Mouse (Mus musculus): Measurements from ENCODE around the gene Ptprm. TPM values are rescaled to one million over a fixed set of nuclear protein-coding genes. Genes with fewer than 3 reads are reported as not detected.

Ptprm gene
- polyA plus RNA-seq, 1 experiment from 2014 or later, result 1.4 TPM

DNA sequence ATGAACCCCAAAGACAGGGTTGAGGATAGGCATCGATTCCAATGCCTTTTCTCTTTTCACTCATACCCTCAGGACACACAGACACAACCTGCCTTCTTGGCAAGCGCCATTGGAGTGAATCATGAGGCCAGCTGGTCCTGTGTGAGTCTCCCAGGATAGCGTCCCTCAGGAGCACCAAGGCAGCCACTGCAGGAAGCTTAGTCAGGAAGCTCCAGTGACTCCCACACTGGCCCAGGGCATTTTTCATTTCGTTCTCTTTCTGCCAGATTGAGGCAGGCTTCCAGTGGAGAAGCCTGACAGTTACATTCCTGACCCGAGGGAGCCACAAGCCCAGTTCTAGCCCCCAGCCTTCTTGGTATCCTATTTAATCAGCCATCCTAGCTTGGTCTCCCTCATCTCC is 393.3 kb downstream of the Ptprm start:
- no peaks in the 10 kb centered on the region for H3K27me3 ChIP-seq (ENCODE audit: insufficient read depth, low read length)
- TF ChIP-seq EP300 (IDR thresholded peaks at IDR 0.05; ENCODE audit: low read depth) (no peak), CTCF (IDR thresholded peaks at IDR 0.05; ENCODE audit: low read depth) (no peak)
- no peaks in the 10 kb centered on the region for H3K36me3 ChIP-seq (replicated peaks; ENCODE audit: insufficient read depth, low read length)
- ATAC-seq (no peak), DNase-seq (no peak)
- H3K9ac ChIP-seq (replicated peaks), result no peak overlapping the region
- no peak overlapping the region for H3K27ac ChIP-seq (ENCODE audit: low read depth)
- no peak overlapping the region for H3K4me3 ChIP-seq (ENCODE audit: low read depth, low read length)
- no peak overlapping the region for H3K4me2 ChIP-seq (ENCODE audit: low read depth, low read length)
- no peaks in the 10 kb centered on the region for H3K4me1 ChIP-seq (ENCODE audit: insufficient read depth)
- H3K9me3 ChIP-seq (ENCODE audit: low read length), result no peaks in the 10 kb centered on the region
- WGBS (ENCODE audit: insufficient replicate concordance), result 63% methylated on average over 5 of the region's 5 CpGs

DNA sequence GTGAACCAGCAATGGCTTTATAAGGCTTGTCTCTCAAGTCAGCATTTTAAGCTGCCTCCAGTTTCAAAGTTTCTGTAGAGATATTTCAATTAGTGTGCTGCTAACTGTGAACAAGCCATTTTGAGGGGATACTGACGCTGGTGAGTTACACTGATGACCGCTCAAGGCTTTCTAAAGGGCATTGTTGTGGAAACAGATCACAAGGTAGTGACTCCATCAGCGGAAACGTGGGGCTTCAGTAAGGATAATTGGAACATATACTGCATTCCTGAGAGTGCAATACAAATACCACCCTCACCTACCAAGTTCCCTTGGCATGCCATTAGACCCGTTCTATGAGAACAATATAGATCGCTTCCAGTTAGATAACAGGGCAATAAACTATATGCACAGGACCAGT is 393.7 kb downstream of the Ptprm start:
- Histone ChIP-seq H3K4me1 (ENCODE audit: insufficient read depth) (no peaks in the 10 kb centered on the region), H3K36me3 (replicated peaks; ENCODE audit: insufficient read depth, low read length) (no peaks in the 10 kb centered on the region), H3K27ac (ENCODE audit: low read depth) (no peak overlapping the region), H3K4me3 (ENCODE audit: low read depth, low read length) (no peak overlapping the region), H3K4me2 (ENCODE audit: low read depth, low read length) (no peak overlapping the region), H3K9me3 (ENCODE audit: low read length) (no peaks in the 10 kb centered on the region), H3K9ac (replicated peaks) (no peak overlapping the region), H3K27me3 (ENCODE audit: insufficient read depth, low read length) (no peaks in the 10 kb centered on the region)
- DNase-seq, result no peak
- no peak for ATAC-seq
- TF ChIP-seq CTCF (IDR thresholded peaks at IDR 0.05; ENCODE audit: low read depth), result no peak
- TF ChIP-seq EP300 (IDR thresholded peaks at IDR 0.05; ENCODE audit: low read depth), result no peak
- 78% methylated on average over 6 of the region's 6 CpGs for WGBS (ENCODE audit: insufficient replicate concordance)

DNA sequence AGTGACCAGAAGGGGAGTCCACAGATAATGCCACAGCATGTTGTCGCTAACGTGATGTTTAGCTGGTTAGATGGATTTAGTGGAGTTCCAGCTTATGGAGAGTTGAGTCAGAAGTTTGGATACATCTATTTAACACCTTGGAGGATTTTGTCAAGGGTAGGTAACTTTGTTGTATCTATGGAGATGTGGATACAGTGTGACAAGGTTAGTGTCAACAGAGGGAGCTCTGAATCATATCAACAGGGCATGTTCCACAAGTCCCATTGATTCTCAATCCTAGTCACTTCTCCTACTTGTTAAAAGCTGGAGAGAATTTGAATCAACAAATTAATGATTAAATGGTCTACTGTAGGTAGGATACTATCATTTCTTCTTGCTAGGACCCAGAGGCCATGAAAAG is 394.4 kb downstream of the Ptprm start:
- 81% methylated on average over 2 of the region's 2 CpGs for WGBS (ENCODE audit: insufficient replicate concordance)
- no peaks in the 10 kb centered on the region for H3K36me3 ChIP-seq (replicated peaks; ENCODE audit: insufficient read depth, low read length)

DNA sequence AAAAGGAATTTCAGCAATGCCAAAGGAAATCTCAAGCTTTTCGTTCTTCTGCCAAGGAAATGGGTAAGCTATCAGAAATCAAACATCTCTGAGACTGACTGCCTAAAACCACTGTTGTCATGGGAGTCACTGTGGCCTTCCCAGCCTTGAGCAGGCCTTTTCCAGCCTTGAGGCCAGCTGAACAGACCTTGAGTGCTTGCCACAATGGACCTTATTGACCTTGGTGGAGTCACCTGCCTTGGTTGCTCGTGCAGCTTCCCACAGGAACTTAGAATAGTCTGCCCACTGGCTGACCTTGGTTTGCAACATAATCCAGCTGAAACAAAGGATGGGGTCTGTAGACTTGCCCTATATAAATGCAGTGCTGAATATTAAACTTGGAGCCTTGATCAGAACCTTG is 395.5 kb downstream of the Ptprm start:
- H3K9ac ChIP-seq (replicated peaks), result no peak overlapping the region
- TF ChIP-seq CTCF (IDR thresholded peaks at IDR 0.05; ENCODE audit: low read depth) (no peak), EP300 (IDR thresholded peaks at IDR 0.05; ENCODE audit: low read depth) (no peak)
- WGBS (ENCODE audit: insufficient replicate concordance), result 69% methylated on average over 2 of the region's 2 CpGs
- ATAC-seq (no peak), DNase-seq (no peak)
- H3K4me1 ChIP-seq (ENCODE audit: insufficient read depth), result no peaks in the 10 kb centered on the region
- no peaks in the 10 kb centered on the region for H3K27me3 ChIP-seq (ENCODE audit: insufficient read depth, low read length)
- H3K36me3 ChIP-seq (replicated peaks; ENCODE audit: insufficient read depth, low read length), result no peaks in the 10 kb centered on the region
- no peak overlapping the region for H3K4me3 ChIP-seq (ENCODE audit: low read depth, low read length)
- H3K9me3 ChIP-seq (ENCODE audit: low read length), result no peaks in the 10 kb centered on the region
- no peak overlapping the region for H3K4me2 ChIP-seq (ENCODE audit: low read depth, low read length)
- H3K27ac ChIP-seq (ENCODE audit: low read depth), result no peak overlapping the region

More for the DNA sequence above, 394.4 kb downstream of the Ptprm start:
- H3K4me3 ChIP-seq (ENCODE audit: low read depth, low read length), result no peak overlapping the region
- no peak overlapping the region for H3K27ac ChIP-seq (ENCODE audit: low read depth)
- TF ChIP-seq EP300 (IDR thresholded peaks at IDR 0.05; ENCODE audit: low read depth) (no peak), CTCF (IDR thresholded peaks at IDR 0.05; ENCODE audit: low read depth) (no peak)
- H3K4me1 ChIP-seq (ENCODE audit: insufficient read depth), result no peaks in the 10 kb centered on the region
- H3K9ac ChIP-seq (replicated peaks), result no peak overlapping the region
- no peaks in the 10 kb centered on the region for H3K9me3 ChIP-seq (ENCODE audit: low read length)
- DNase-seq (no peak), ATAC-seq (no peak)
- no peaks in the 10 kb centered on the region for H3K27me3 ChIP-seq (ENCODE audit: insufficient read depth, low read length)
- H3K4me2 ChIP-seq (ENCODE audit: low read depth, low read length), result no peak overlapping the region

DNA sequence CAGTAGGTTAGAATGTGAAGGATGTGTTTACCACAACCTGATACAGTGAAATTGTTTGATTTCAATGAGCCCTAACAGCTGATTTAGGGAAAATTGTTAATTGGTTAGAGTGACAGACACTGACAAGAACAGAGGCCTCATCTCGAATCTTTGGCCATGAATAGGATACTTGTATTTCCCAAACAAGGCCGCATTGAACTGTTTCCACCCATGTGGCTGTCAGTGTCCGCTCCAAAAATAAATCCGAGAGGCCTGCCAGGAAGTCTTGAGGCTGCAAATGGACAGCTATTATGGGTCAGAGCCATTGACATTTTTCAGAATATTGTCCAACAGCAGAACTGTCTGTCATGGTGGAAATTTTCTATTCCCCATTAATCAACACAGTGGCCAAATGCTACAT is 409.8 kb downstream of the Ptprm start:
- H3K4me3 ChIP-seq (ENCODE audit: low read depth, low read length), result no peak overlapping the region
- no peak overlapping the region for H3K9ac ChIP-seq (replicated peaks)
- WGBS (ENCODE audit: insufficient replicate concordance), result 74% methylated on average over 4 of the region's 4 CpGs
- H3K27me3 ChIP-seq (ENCODE audit: insufficient read depth, low read length), result no peaks in the 10 kb centered on the region
- H3K4me2 ChIP-seq (ENCODE audit: low read depth, low read length), result no peak overlapping the region
- TF ChIP-seq EP300 (IDR thresholded peaks at IDR 0.05; ENCODE audit: low read depth) (no peak), CTCF (IDR thresholded peaks at IDR 0.05; ENCODE audit: low read depth) (no peak)
- no peaks in the 10 kb centered on the region for H3K4me1 ChIP-seq (ENCODE audit: insufficient read depth)
- no peak for DNase-seq
- ATAC-seq, result no peak
- H3K36me3 ChIP-seq (replicated peaks; ENCODE audit: insufficient read depth, low read length), result no peaks in the 10 kb centered on the region
- no peak overlapping the region for H3K27ac ChIP-seq (ENCODE audit: low read depth)
- no peaks in the 10 kb centered on the region for H3K9me3 ChIP-seq (ENCODE audit: low read length)

DNA sequence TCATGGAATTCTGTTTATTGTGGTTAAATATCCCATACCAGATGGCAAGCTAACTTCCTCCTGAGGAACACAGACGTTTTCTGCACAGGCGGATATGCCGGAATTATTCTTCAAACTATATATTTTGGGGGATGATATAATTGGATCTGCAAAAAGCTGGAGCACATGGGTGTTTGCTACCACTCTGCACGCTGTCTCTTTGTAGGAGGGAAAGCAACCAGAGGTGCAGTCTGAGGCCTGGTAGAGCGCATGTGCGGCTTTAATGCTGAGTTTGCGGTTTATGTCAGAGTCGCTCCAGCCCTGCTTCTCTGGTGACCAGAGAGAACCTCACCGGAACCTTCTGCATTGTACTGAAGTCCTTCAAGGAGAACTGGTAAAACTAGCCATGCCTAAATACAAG is 410.7 kb downstream of the Ptprm start:
- TF ChIP-seq CTCF (IDR thresholded peaks at IDR 0.05; ENCODE audit: low read depth), result no peak
- no peak for TF ChIP-seq EP300 (IDR thresholded peaks at IDR 0.05; ENCODE audit: low read depth)
- Histone ChIP-seq H3K36me3 (replicated peaks; ENCODE audit: insufficient read depth, low read length) (no peaks in the 10 kb centered on the region), H3K27ac (ENCODE audit: low read depth) (no peak overlapping the region), H3K27me3 (ENCODE audit: insufficient read depth, low read length) (no peaks in the 10 kb centered on the region), H3K4me1 (ENCODE audit: insufficient read depth) (no peaks in the 10 kb centered on the region), H3K4me2 (ENCODE audit: low read depth, low read length) (no peak overlapping the region), H3K9ac (replicated peaks) (no peak overlapping the region), H3K4me3 (ENCODE audit: low read depth, low read length) (no peak overlapping the region), H3K9me3 (ENCODE audit: low read length) (no peaks in the 10 kb centered on the region)
- 89% methylated on average over 9 of the region's 9 CpGs for WGBS (ENCODE audit: insufficient replicate concordance)
- no peak for ATAC-seq
- DNase-seq, result no peak

DNA sequence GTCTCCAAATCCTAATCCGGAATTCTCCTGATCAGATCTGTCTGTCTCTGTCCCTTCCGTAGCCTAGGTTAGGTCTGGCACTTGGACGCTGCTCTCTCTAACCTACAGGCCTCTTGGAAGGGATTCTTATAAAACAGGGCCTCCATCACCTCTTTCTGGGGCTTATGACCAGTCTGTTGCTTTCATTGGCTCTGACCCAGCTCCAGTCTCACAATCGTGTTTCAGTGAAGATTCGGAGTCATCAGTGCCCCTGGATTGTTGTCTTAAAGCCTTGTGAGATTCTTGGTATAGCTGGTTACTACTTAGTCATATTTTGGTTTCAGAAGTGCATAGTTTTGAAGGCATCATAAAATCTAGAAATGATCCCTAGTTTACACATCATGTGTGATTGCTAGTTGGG is 428.6 kb downstream of the Ptprm start:
- WGBS (ENCODE audit: insufficient replicate concordance), result 76% methylated on average over 5 of the region's 5 CpGs
- H3K4me3 ChIP-seq (ENCODE audit: low read depth, low read length), result no peak overlapping the region
- H3K27me3 ChIP-seq (ENCODE audit: insufficient read depth, low read length), result no peaks in the 10 kb centered on the region
- no peak overlapping the region for H3K4me2 ChIP-seq (ENCODE audit: low read depth, low read length)
- TF ChIP-seq CTCF (IDR thresholded peaks at IDR 0.05; ENCODE audit: low read depth) (no peak), EP300 (IDR thresholded peaks at IDR 0.05; ENCODE audit: low read depth) (no peak)
- no peak for ATAC-seq
- no peak overlapping the region for H3K9ac ChIP-seq (replicated peaks)
- DNase-seq, result no peak
- no peaks in the 10 kb centered on the region for H3K9me3 ChIP-seq (ENCODE audit: low read length)
- no peak overlapping the region for H3K27ac ChIP-seq (ENCODE audit: low read depth)
- no peaks in the 10 kb centered on the region for H3K36me3 ChIP-seq (replicated peaks; ENCODE audit: insufficient read depth, low read length)
- no peaks in the 10 kb centered on the region for H3K4me1 ChIP-seq (ENCODE audit: insufficient read depth)
